Mouse (Mus musculus): ENCODE results near the gene Nostrin.

- TF ChIP-seq CTCF (IDR thresholded peaks at IDR 0.05; ENCODE audit: low read depth): no peak
- TF ChIP-seq EP300 (IDR thresholded peaks at IDR 0.05; ENCODE audit: low read depth): no peak
Observed at GRCm38 (mm10) chr2:69150841-69151240, 15.2 kb downstream of the Nostrin start.

Measured in heart, postnatal 0 days (tissue).